Mouse (Mus musculus) bone marrow macrophage, adult 2 months (primary cell): ENCODE measurements at regions not wholly inside any gene's neighbourhood (a gene's known extent, or its start where the extent isn't known, plus 50 kb on each side); places are given as distances from the start of the nearest gene placed in this dataset.

Experiments
- CTCF ChIP-seq: IDR thresholded peaks from 2 replicates; pipeline ENCODE4 v1.5.1; 2012; ENCODE audit warnings: low read depth, mild to moderate bottlenecking, low read length, moderate library complexity
- POLR2A ChIP-seq: IDR thresholded peaks from 2 replicates; pipeline ENCODE4 v1.6.1; 2012; ENCODE audit warnings: mild to moderate bottlenecking, low read depth, low read length, borderline replicate concordance

- TF ChIP-seq CTCF (no peak), POLR2A (no peak)
These were observed 50.5 kb upstream of the Prkar2b start for GRCm38 (mm10) chr12:32111508-32112119.
